Mouse (Mus musculus): ENCODE data around the gene Gnb2. TPM values are rescaled to one million over a fixed set of nuclear protein-coding genes. Genes with fewer than 3 reads are reported as not detected.

Gnb2 gene
- polyA plus RNA-seq, 1 experiment = 1,492 TPM

DNA sequence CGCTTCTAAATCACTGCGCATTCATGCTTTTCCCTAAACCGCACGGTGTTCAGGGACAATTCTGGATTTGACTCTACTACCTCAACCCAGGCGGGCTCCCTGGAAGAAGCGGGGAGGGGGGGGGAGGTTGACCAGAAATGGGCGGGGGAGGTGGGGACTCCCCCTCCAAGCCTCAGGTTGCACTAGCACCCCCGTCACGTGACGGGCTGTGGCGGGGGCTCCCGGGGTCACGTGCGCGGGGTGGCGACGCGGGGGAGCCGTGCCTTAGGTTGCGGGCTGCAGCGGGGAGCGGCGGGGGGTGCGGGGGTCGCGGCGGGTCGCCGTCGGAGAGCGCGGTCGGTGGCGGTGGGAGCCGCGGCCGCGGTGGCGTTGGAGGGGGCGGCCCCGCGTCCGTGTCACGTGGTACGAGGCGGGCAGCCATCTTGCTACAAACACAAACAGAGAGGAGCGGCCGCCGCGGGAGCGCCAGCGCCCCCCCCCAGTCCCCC is 23.3 kb downstream of the Gnb2 start:
- TF ChIP-seq CTCF (IDR thresholded peaks at IDR 0.05; ENCODE audit: borderline replicate concordance, control insufficient read depth, extremely low read depth, insufficient read depth, low read length, poor library complexity) = no peak
- 0 out of 2 replicates have a peak, but pooled peaks have one; percentile 15 for TF ChIP-seq POLR2A (IDR thresholded peaks at IDR 0.05; ENCODE audit: control insufficient read depth, extremely low read depth, insufficient read depth, low read length, poor library complexity)
- 2% methylated on average over 52 of the region's 52 CpGs for WGBS

DNA sequence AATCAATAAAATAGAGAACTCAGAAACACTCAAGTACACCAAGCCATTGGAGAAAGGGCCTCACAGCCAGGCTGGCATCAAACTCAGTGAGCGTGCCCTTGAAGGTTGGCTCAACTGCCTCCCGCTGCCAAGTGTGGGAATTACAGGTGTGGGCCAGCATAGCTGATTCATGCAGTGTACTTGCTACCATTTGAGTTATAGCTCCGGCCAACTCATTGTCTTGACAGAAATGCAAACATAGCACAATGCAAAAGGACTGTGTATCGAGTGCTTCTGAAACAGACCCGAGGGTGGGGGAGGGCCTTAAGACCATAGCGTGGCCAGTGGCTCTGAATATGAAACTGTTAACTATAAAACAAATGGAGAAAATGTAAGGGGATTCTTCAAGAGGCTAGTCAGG is 29.3 kb downstream of the Gnb2 start:
- no peaks in the 10 kb centered on the region for H3K27me3 ChIP-seq (ENCODE audit: control insufficient read depth, insufficient read depth, low read length)
- H3K27ac ChIP-seq (ENCODE audit: control insufficient read depth, insufficient read depth, low read length) = no peak overlapping the region
- DNase-seq = peak; percentile 40
- 84% methylated on average over 6 of the region's 6 CpGs for WGBS
- H3K4me1 ChIP-seq (replicated peaks; ENCODE audit: control insufficient read depth, insufficient read depth, low read length) = peaks cover 6% of the 10 kb centered on the region
- TF ChIP-seq CTCF (IDR thresholded peaks at IDR 0.05; ENCODE audit: borderline replicate concordance, control insufficient read depth, extremely low read depth, insufficient read depth, low read length, poor library complexity) (0 out of 2 replicates have a peak, but pooled peaks have one; percentile 16), POLR2A (IDR thresholded peaks at IDR 0.05; ENCODE audit: control insufficient read depth, extremely low read depth, insufficient read depth, low read length, poor library complexity) (no peak)
- H3K36me3 ChIP-seq (ENCODE audit: control insufficient read depth, insufficient read depth, low read length) = no peaks in the 10 kb centered on the region
- no peak overlapping the region for H3K4me3 ChIP-seq (ENCODE audit: control insufficient read depth, insufficient read depth, low read length)

More for the DNA sequence above, 23.3 kb downstream of the Gnb2 start:
- Histone ChIP-seq H3K27ac (ENCODE audit: control insufficient read depth, insufficient read depth, low read length) (no peak overlapping the region), H3K36me3 (ENCODE audit: control insufficient read depth, insufficient read depth, low read length) (no peaks in the 10 kb centered on the region), H3K4me1 (replicated peaks; ENCODE audit: control insufficient read depth, insufficient read depth, low read length) (peaks cover 20% of the 10 kb centered on the region), H3K4me3 (ENCODE audit: control insufficient read depth, insufficient read depth, low read length) (peak overlapping the region; percentile 74), H3K27me3 (ENCODE audit: control insufficient read depth, insufficient read depth, low read length) (no peaks in the 10 kb centered on the region)
- peak; percentile 80 for DNase-seq

DNA sequence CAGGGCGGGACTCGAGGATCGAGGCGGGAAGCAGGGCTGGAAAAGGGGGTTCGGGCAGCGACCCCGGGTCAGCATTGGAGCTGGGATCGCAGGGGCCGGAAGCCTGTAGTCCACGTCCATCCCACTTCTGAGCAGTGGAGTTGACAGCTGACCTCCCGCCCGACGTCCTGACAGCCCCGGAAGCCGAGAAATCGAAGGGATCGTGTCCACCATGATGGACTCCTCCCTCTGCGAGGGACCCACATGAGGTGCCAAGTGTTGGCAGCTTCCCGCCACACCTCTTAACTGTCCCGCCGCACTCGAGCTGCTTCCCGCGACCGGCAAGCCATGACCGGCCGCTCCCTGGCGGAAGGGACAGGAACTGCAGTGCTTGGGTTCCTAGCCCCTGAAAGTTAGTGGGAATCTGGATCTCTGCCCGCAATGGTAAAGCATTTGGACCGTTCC is 30.6 kb downstream of the Gnb2 start:
- under 1% methylated on average over 30 of the region's 30 CpGs for WGBS
- peak; percentile 85 for DNase-seq

DNA sequence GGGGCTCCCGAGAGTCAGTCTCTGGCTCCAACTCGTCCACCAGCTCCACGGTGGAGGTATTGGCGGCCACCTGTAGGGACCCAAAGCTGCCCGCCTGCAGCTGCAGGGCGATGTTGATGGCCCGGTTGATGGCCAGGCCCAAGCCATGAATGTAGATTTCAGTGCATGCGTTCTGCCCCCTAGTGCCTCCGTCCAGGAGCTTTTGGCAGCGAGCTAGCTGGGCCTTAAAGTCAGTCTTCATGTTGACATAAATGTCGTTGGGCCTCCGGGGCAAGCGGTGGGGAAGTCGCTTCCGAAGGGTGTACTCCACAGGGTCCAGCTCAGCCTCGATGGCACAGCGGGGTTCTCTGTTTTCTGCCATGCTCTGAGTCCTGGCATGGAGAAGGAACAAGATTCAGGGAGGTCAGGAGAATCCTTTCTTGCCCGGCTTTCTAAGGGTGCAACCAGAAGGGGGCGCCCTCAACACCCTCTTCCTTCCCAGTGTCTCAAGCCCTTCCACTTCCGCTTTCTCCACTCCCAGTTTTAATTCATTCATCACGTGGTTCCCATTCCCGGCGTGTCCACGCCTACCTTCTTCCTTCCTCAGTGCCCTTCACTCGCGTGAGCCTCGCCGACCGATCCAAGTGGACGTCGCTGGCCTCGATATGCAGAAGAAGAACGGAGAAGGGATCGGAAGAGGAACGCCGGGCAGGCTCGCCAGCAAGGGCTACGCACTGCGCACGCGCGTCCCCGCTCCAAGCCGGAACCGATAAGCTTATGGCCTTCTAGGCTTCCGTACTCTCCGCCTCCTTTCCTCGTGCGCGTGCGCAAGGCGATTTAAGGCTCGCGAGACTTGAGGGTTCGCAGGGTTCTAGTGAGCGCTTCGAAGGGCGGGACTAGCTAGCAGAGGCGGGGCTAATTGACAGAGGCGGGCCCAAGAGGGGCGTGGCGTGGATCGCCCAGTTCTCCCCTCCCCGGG is 31.3 kb downstream of the Gnb2 start, which contains the start of gene Pop7:
TSS of gene Pop7 (minus strand) at position 810 of the 958 bp plus-strand sequence.
- WGBS = 2% methylated on average over 64 of the region's 64 CpGs
- H3K27ac ChIP-seq (ENCODE audit: control insufficient read depth, insufficient read depth, low read length) = peak within 1 kb of the TSS; percentile 39; the same call in 1 of the 2 replicates
- DNase-seq = peak; percentile 100
- TF ChIP-seq POLR2A (IDR thresholded peaks at IDR 0.05; ENCODE audit: control insufficient read depth, extremely low read depth, insufficient read depth, low read length, poor library complexity) (peak; percentile 72), CTCF (IDR thresholded peaks at IDR 0.05; ENCODE audit: borderline replicate concordance, control insufficient read depth, extremely low read depth, insufficient read depth, low read length, poor library complexity) (peak; percentile 90; the same call in 1 of the 2 replicates)
- H3K36me3 ChIP-seq (ENCODE audit: control insufficient read depth, insufficient read depth, low read length) = no peaks in the 10 kb centered on the region
- H3K27me3 ChIP-seq (ENCODE audit: control insufficient read depth, insufficient read depth, low read length) = no peaks in the 10 kb centered on the region
- peak within 1 kb of the TSS; percentile 65 for H3K4me3 ChIP-seq (ENCODE audit: control insufficient read depth, insufficient read depth, low read length)
- peaks cover 6% of the 10 kb centered on the region for H3K4me1 ChIP-seq (replicated peaks; ENCODE audit: control insufficient read depth, insufficient read depth, low read length)

More for the DNA sequence above, 30.6 kb downstream of the Gnb2 start:
- TF ChIP-seq POLR2A (IDR thresholded peaks at IDR 0.05; ENCODE audit: control insufficient read depth, extremely low read depth, insufficient read depth, low read length, poor library complexity) (no peak), CTCF (IDR thresholded peaks at IDR 0.05; ENCODE audit: borderline replicate concordance, control insufficient read depth, extremely low read depth, insufficient read depth, low read length, poor library complexity) (peak; percentile 93)
- Histone ChIP-seq H3K27ac (ENCODE audit: control insufficient read depth, insufficient read depth, low read length) (no peak overlapping the region), H3K4me1 (replicated peaks; ENCODE audit: control insufficient read depth, insufficient read depth, low read length) (peaks cover 6% of the 10 kb centered on the region), H3K36me3 (ENCODE audit: control insufficient read depth, insufficient read depth, low read length) (no peaks in the 10 kb centered on the region), H3K27me3 (ENCODE audit: control insufficient read depth, insufficient read depth, low read length) (no peaks in the 10 kb centered on the region), H3K4me3 (ENCODE audit: control insufficient read depth, insufficient read depth, low read length) (peak overlapping the region; percentile 65)

- WGBS = 96% methylated on average over 7 of the region's 7 CpGs
- Histone ChIP-seq H3K27me3 (ENCODE audit: control insufficient read depth, insufficient read depth, low read length) (no peaks in the 10 kb centered on the region), H3K4me3 (ENCODE audit: control insufficient read depth, insufficient read depth, low read length) (no peak overlapping the region), H3K36me3 (ENCODE audit: control insufficient read depth, insufficient read depth, low read length) (no peaks in the 10 kb centered on the region), H3K4me1 (replicated peaks; ENCODE audit: control insufficient read depth, insufficient read depth, low read length) (peaks cover 6% of the 10 kb centered on the region), H3K27ac (ENCODE audit: control insufficient read depth, insufficient read depth, low read length) (no peak overlapping the region)
- no peak for DNase-seq
- TF ChIP-seq POLR2A (IDR thresholded peaks at IDR 0.05; ENCODE audit: control insufficient read depth, extremely low read depth, insufficient read depth, low read length, poor library complexity) (no peak), CTCF (IDR thresholded peaks at IDR 0.05; ENCODE audit: borderline replicate concordance, control insufficient read depth, extremely low read depth, insufficient read depth, low read length, poor library complexity) (no peak)
Measured at GRCm38 (mm10) chr5:137500186-137500585, 33.1 kb downstream of the Gnb2 start.

- WGBS = 89% methylated on average over 13 of the region's 13 CpGs
- Histone ChIP-seq H3K4me3 (ENCODE audit: control insufficient read depth, insufficient read depth, low read length) (no peak overlapping the region), H3K27me3 (ENCODE audit: control insufficient read depth, insufficient read depth, low read length) (no peaks in the 10 kb centered on the region), H3K36me3 (ENCODE audit: control insufficient read depth, insufficient read depth, low read length) (no peaks in the 10 kb centered on the region), H3K4me1 (replicated peaks; ENCODE audit: control insufficient read depth, insufficient read depth, low read length) (no peaks in the 10 kb centered on the region; the same call in 1 of the 2 replicates), H3K27ac (ENCODE audit: control insufficient read depth, insufficient read depth, low read length) (no peak overlapping the region)
- no peak for TF ChIP-seq CTCF (IDR thresholded peaks at IDR 0.05; ENCODE audit: borderline replicate concordance, control insufficient read depth, extremely low read depth, insufficient read depth, low read length, poor library complexity)
- TF ChIP-seq POLR2A (IDR thresholded peaks at IDR 0.05; ENCODE audit: control insufficient read depth, extremely low read depth, insufficient read depth, low read length, poor library complexity) = no peak
- DNase-seq = no peak
Measured at GRCm38 (mm10) chr5:137493831-137494230, 39.5 kb downstream of the Gnb2 start.

Data from thymus, adult 2 months (tissue).